Mouse (Mus musculus) CD4-positive, CD25-positive, alpha-beta regulatory T cell, adult 9 weeks (primary cell): ENCODE data around the gene Apol7e. TPM values are rescaled to one million over a fixed set of nuclear protein-coding genes. Genes with fewer than 3 reads are reported as not detected.

ENCODE experiments used
- polyA plus RNA-seq: library from polyadenylated mRNA; unstranded; fragments of 100-300 nt; shearing (Covaris generic); gene quantifications from one replicate; pipeline ENCODE4 v1.2.1, GENCODE M21; 2017

Apol7e gene
- 97.9 TPM for polyA plus RNA-seq

DNA sequence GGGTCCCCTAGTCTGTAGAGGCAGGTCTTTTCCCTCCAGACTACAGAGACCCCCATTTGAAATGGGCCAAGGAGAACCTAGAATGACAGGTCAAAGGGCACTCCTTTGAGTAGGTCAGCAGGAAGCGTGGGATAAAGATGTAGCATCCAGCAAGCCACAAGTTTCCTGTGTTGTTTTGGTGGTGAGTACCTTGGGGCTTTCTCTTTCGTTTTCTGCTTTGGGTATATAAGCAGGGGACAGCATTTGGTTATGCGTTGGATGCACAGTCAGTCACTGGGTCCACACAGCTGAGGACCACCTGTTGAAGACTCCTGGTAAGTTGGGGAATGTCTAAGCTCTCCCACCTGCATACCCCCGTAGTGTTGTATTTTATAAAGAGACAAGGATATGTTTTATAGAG is at the start of gene Apol7e:
Apol7e (plus strand) TSS at position 202 of the 400 bp plus-strand sequence.

DNA sequence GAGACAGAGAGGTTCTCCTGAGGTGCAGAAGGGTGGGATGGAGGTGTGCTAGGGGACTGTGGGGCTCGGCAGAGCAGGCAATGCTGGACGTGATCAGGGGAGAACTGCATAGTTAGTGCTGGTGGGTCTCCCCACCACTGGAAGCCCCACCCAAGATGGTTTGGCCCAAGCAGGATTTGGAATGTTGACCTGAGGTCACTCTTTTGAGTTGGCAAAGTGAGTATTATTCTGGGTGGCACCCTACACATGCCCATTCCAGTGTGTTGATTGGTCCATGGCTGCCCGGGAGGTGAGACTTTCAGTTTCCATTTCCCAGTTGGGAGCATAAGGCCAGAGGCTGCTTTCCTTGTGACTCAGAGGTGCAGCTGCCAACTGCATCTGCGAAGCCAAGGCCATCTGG is 30.1 kb downstream of the Apol7e start, which contains the start of gene Apol9b:
Apol9b (plus strand) TSS at position 301 of the 400 bp plus-strand sequence.

DNA sequence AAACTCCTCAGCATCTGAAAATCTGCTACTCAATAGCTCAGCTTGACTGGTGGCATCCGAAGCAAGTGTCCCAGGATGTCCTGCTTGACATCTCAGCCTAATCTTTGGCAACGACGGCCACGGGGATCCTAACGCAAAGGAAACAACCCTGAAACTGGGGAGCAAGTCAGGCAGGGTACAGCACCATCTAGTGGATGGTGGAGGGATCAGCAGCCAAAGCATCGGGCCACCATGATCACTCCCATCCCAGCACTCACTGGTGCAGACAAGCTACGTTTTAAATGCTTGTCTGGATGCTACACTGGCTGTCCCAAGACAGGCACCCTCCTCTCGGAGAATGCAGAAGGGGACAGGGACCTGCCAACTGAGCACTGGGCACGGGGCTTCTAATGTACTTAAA is 58.2 kb downstream of the Apol7e start, which contains the start of gene Apol8:
Apol8 (minus strand) TSS at position 156 of the 400 bp plus-strand sequence.

Other genes with a start within 250 kb of the Apol7e start
- gene Apol10a, start 221.8 kb upstream of the Apol7e start, polyA plus RNA-seq, result not detected
- gene Apol11a, start 190.6 kb upstream of the Apol7e start, polyA plus RNA-seq, result not detected
- gene Apol7c, start 165.5 kb upstream of the Apol7e start, polyA plus RNA-seq, result 0.26 TPM
- not detected for gene 1700025B11Rik, start 137.0 kb upstream of the Apol7e start, polyA plus RNA-seq
- 3.7 TPM for gene Apol10b, start 102.7 kb upstream of the Apol7e start, polyA plus RNA-seq
- not detected for gene Gm36245, start 99.6 kb upstream of the Apol7e start, polyA plus RNA-seq
- not detected for gene Apol11b, start 55.6 kb upstream of the Apol7e start, polyA plus RNA-seq
- 20.9 TPM for gene Apol9b, start 30.2 kb downstream of the Apol7e start, polyA plus RNA-seq
- 0.78 TPM for gene Apol8, start 58.1 kb downstream of the Apol7e start, polyA plus RNA-seq
- 436 TPM for gene Myh9, start 143.3 kb downstream of the Apol7e start, polyA plus RNA-seq
- gene Txn2, start 230.1 kb downstream of the Apol7e start, polyA plus RNA-seq, result 257 TPM